ENCODE assay signal across 10 mouse cellular contexts in the genomic region with DNA sequence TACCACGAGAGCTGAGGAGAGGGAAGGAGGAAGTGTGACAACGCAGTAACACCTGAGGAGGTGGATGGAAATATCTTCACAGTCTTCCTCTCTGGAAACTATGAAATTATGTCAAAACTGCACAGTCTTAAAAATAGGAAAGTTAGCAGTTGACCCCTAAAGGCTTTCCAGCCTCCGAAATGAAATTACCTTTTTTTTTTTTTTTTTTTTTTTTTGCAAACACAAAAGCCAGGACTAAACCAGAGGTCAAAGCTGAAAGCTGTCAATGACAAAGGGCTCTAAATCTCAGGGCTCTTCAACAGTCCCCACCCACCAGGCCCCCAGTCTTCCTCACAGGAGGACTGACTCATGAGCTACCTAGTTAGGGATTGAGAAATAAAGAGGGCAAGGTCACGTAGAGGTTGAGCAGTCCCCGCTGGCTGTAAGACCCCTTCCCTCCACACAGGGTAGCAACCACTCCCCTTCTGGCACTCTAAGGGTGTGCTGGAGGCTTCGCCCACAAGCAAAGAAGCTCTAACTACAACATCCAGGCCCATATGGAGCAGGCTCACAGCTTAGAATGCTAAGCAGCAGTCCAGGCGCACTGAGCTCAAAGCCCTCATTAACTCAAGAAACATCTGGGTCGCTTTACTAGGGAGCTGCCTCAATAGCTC. TPM values are rescaled to one million over a fixed set of nuclear protein-coding genes. Genes with fewer than 3 reads are reported as not detected.
DNase-seq lines count a peak whose midpoint lies in the region; ATAC-seq and TF ChIP-seq lines count a peak whose summit lies in the region.
"Had no signal": no experiment of that assay in that cellular context is flagged by ENCODE, and none has a peak within 500 bp of the region (broad histone marks: within the 10 kb centered on the region; RNA-seq: fewer than 3 reads in every experiment).

No protein-coding gene starts in this region.

- no peaks in the 10 kb centered on the region for H3K9me3 ChIP-seq in lung, postnatal 0 days (ENCODE audit: low read length)
- H3K9me3 ChIP-seq in hindbrain, embryonic 16.5 days (ENCODE audit: control insufficient read depth, low read length), result no peaks in the 10 kb centered on the region
- no peaks in the 10 kb centered on the region for H3K9me3 ChIP-seq in stomach, embryonic 14.5 days (ENCODE audit: control insufficient read depth, low read depth, low read length)
- H3K9me3 ChIP-seq: liver, embryonic 13.5 days had no signal

- H3K27ac ChIP-seq in gastrocnemius, adult 2 months, result peak overlapping the region; percentile 72
- H3K27ac ChIP-seq in lung, postnatal 0 days (ENCODE audit: low read length), result peak overlapping the region; percentile 77; the same call in 1 of the 2 replicates
- H3K27ac ChIP-seq in hindbrain, embryonic 16.5 days (ENCODE audit: low read depth, low read length), result no peak overlapping the region
- H3K27ac ChIP-seq in stomach, embryonic 14.5 days (ENCODE audit: low read length), result peak overlapping the region; percentile 2; the same call in 1 of the 2 replicates
- H3K27ac ChIP-seq: liver, embryonic 13.5 days had no signal

- WGBS in lung, postnatal 0 days, result 56% methylated on average over 8 of the region's 8 CpGs
- WGBS in hindbrain, embryonic 16.5 days, result 46% methylated on average over 8 of the region's 8 CpGs
- 47% methylated on average over 8 of the region's 8 CpGs for WGBS in stomach, embryonic 14.5 days

- intact Hi-C loops in gastrocnemius, adult 2 months (cut with DNase I), result no loop called here

- H3K9ac ChIP-seq in lung, postnatal 0 days (replicated peaks; ENCODE audit: low read depth), result no peak overlapping the region
- no peak overlapping the region for H3K9ac ChIP-seq in hindbrain, embryonic 16.5 days (ENCODE audit: low read depth, low read length)
- no peak overlapping the region for H3K9ac ChIP-seq in stomach, embryonic 14.5 days (replicated peaks; ENCODE audit: low read depth, low read length)
- H3K9ac ChIP-seq: liver, embryonic 13.5 days had no signal

- no peak overlapping the region for H3K4me2 ChIP-seq in lung, postnatal 0 days (replicated peaks; ENCODE audit: low read depth, low read length)
- H3K4me2 ChIP-seq in hindbrain, embryonic 16.5 days (ENCODE audit: low read length), result no peak overlapping the region
- H3K4me2 ChIP-seq in stomach, embryonic 14.5 days (replicated peaks; ENCODE audit: low read depth, low read length), result no peak overlapping the region
- H3K4me2 ChIP-seq: liver, embryonic 13.5 days had no signal

- no peak for TF ChIP-seq CTCF in gastrocnemius, adult 2 months (IDR thresholded peaks at IDR 0.05)
- TF ChIP-seq CTCF in lung, postnatal 0 days (IDR thresholded peaks at IDR 0.05), result no peak

- no peak for TF ChIP-seq EP300 in lung, postnatal 0 days (IDR thresholded peaks at IDR 0.05)

- no peak overlapping the region for H3K4me3 ChIP-seq in gastrocnemius, adult 2 months
- no peak overlapping the region for H3K4me3 ChIP-seq in lung, postnatal 0 days (ENCODE audit: low read depth, low read length)
- no peak overlapping the region for H3K4me3 ChIP-seq in hindbrain, embryonic 16.5 days (ENCODE audit: low read length)
- no peak overlapping the region for H3K4me3 ChIP-seq in stomach, embryonic 14.5 days (ENCODE audit: low read depth, low read length)
- H3K4me3 ChIP-seq: liver, embryonic 13.5 days had no signal

- no peak for DNase-seq in gastrocnemius, adult 2 months
- no peak for DNase-seq in gastrocnemius, adult 8-10 months (ENCODE audit: low spot score in 2 of 2)
- no peak for DNase-seq in lung, postnatal 0 days (ENCODE audit: low spot score)
- DNase-seq in lung, postnatal 25 days (ENCODE audit: low spot score), result no peak
- DNase-seq in urinary bladder, postnatal 25 days (ENCODE audit: low spot score), result no peak
- DNase-seq: kidney, adult 18-20 months; liver, embryonic 13.5 days had no signal

- ATAC-seq in lung, postnatal 0 days, result no peak
- 0 out of 2 replicates have a peak, but pooled peaks have one; percentile 5 for ATAC-seq in hindbrain, embryonic 16.5 days
- no peak for ATAC-seq in stomach, embryonic 14.5 days (ENCODE audit: insufficient number of reproducible peaks, insufficient read depth, low FRiP score, low read depth)
- no peak for ATAC-seq in inflammation-experienced regulatory T-cells, adult 6 months

- H3K4me1 ChIP-seq in lung, postnatal 0 days (ENCODE audit: insufficient read depth, low read depth, low read length), result peaks cover 20% of the 10 kb centered on the region
- H3K4me1 ChIP-seq in hindbrain, embryonic 16.5 days (ENCODE audit: control insufficient read depth, insufficient read depth, low read depth, low read length), result peaks cover 33% of the 10 kb centered on the region
- H3K4me1 ChIP-seq in stomach, embryonic 14.5 days (ENCODE audit: control insufficient read depth, insufficient read depth, low read length), result peaks cover 25% of the 10 kb centered on the region; the same call in 1 of the 2 replicates

- no peaks in the 10 kb centered on the region for H3K27me3 ChIP-seq in lung, postnatal 0 days (replicated peaks; ENCODE audit: insufficient read depth, low read length)
- no peaks in the 10 kb centered on the region for H3K27me3 ChIP-seq in hindbrain, embryonic 16.5 days (replicated peaks; ENCODE audit: control insufficient read depth, insufficient read depth, low read length)
- H3K27me3 ChIP-seq in stomach, embryonic 14.5 days (ENCODE audit: control insufficient read depth, insufficient read depth, low read length), result no peaks in the 10 kb centered on the region
- H3K27me3 ChIP-seq: liver, embryonic 13.5 days had no signal

- H3K36me3 ChIP-seq in lung, postnatal 0 days (ENCODE audit: insufficient read depth, low read length), result no peaks in the 10 kb centered on the region
- no peaks in the 10 kb centered on the region for H3K36me3 ChIP-seq in hindbrain, embryonic 16.5 days (ENCODE audit: control insufficient read depth, insufficient read depth, low read length)
- H3K36me3 ChIP-seq in stomach, embryonic 14.5 days (ENCODE audit: control insufficient read depth, insufficient read depth, low read length), result peaks cover 7% of the 10 kb centered on the region; the same call in 1 of the 2 replicates

RNA-seq across cellular contexts. Expression of a gene that starts 35.4 kb away (rescaled TPM):
- total RNA-seq in gastrocnemius, adult 2 months (2021), result 10 to 100 TPM; 16.4 to 18.0 TPM
- total RNA-seq in gastrocnemius, adult 8-10 months (2022), result 10 to 100 TPM in 3 of 4 experiments, 1 to 10 TPM in 1; 9.8 to 20.1 (median 14.8) TPM
- polyA plus RNA-seq in lung, postnatal 0 days (2015; fragmentation: Nextera tagmentation; extraction: Ambion mirVana), result 30.0 and 30.5 TPM in 2 replicates
- polyA plus RNA-seq in hindbrain, embryonic 16.5 days (2015; fragmentation: Nextera tagmentation; extraction: Ambion mirVana), result 51.4 and 62.2 TPM in 2 replicates
- 43.7 and 49.2 TPM in 2 replicates for polyA plus RNA-seq in stomach, embryonic 14.5 days (2014; fragmentation: Nextera tagmentation; extraction: Ambion mirVana)
- polyA plus RNA-seq in inflammation-experienced regulatory T-cells, adult 6 months (2017; shearing (Covaris generic)), result 10 to 100 TPM; 13.2 to 19.4 (median 18.7) TPM
